Mouse (Mus musculus) c-Kit-positive CD71-positive TER-119-negative erythroid progenitor cells, embryonic 14.5 days (primary cell): ENCODE data around the gene Cdr2l.

Experiments used
- DNase-seq: peaks from one replicate; pipeline ENCODE4 v3.0.0-alpha.2; 2013; ENCODE audit warnings: low read depth

The Cdr2l gene

DNA sequence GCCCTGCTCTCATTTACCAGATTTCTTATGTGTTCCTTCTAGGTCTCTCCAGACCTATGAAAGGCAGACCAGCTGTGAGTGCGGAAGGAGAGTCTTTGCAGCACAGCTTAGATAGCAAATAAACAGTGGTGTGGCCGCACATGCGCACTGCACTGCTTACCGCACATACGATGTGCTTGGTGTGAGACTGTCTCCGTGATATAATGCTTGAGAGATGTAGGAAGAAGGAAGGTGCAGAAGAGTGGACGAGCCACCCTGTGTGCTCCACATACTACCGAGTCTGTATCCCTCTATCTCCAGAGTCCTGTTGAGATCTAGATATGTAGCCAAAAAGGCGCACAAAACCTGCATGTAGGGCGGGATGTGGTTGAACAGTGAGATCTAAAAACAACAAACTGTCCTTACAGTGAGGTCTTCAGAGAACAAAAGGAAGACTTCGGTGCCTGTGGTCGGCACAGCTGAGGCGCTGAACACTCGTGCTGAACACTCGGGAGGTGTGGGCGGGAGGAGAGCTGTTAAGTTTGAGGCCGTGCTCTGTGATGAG is 25.2 kb downstream of the Cdr2l start:
- no peak for DNase-seq

DNA sequence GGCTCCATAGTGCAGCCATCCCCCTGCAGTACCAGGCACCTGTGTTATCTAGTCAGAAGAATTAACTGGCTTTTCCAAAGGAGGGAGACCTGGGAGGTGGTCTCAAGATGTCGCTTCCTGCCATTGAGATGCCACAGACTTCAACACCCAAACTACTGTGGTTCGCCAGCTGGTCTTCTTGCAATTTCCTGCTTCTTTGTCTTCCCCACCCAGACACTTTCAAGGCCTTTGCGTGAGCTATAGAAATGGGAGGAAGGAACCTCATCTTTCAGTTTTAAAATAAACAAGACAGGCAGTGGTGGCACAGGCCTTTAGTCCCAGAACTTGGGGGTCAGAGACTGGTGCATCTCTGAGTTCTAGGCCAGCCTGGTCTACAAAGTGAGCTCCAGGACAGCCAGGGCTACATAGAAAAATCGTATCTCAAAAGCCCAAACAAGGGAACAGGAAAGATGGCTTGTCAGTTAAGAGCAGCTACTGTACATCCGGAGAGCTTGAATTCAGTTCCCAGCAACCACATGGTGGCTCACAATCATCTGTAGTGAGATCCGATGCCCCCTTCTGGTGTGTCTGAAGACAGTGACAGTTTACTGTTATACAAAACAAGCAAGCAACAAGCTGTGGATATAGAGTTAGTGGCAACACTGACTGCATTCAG is 26.7 kb downstream of the Cdr2l start:
- DNase-seq = no peak

DNA sequence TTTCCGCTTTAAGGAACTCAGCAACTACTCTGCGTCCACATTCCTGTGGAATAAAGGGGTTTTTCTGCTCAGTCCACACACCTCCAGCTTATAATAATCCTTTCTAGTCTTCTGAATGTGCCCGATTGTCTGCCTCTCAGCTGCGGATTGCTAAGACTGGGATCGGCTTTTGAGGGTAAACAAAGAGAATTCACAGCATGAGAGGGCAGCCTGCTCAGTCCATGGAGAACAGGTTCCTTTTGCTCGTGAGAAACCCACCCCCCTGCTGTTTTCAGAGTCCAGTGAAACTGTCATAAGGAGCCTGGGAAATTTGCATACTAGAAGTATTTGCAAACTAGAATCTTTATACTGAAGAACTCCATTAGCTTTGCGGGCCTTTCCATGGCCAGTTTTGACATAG is 27.8 kb downstream of the Cdr2l start:
- no peak for DNase-seq

DNA sequence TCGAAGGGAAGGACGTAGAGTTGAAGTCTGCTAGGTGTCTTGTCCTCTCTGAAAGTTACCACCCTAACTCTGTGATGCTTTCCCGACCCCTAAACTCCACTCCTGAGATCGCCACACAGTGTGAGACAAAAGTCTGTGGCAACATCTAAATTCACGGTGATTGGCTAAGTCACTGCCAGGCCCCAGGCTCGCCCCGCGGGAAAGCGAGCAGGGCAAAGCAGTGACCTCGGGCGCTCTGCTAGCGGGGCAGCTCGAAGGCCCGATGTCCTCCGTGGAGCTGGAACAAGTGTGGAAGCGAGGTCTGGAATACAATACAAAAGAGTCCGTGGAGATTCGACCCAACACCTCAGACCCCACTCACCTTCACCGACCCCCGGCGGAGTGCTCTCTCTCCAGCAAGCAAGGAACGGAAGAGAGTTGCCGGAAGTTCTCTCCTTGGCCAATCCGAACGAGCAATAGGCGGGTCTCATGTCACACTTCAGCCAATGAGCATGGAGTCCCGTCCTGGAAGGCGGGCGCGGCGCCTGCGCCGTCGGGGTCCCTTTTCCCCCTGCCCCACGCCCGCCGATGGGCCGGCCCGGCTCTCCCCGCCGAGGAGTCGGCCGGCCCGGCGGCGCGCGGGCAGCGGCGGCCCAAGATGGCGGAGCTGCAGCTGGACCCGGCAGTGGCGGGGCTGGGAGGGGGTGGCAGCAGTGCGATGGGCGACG is 38.0 kb downstream of the Cdr2l start, which contains the start of the genes Atp5h and Kctd2:
Gene Atp5h, minus strand, starts transcription at position 432 of the 707 bp plus-strand sequence.
Gene Kctd2, plus strand, starts transcription at position 598 of the 707 bp plus-strand sequence.
- peak; percentile 93 for DNase-seq

DNA sequence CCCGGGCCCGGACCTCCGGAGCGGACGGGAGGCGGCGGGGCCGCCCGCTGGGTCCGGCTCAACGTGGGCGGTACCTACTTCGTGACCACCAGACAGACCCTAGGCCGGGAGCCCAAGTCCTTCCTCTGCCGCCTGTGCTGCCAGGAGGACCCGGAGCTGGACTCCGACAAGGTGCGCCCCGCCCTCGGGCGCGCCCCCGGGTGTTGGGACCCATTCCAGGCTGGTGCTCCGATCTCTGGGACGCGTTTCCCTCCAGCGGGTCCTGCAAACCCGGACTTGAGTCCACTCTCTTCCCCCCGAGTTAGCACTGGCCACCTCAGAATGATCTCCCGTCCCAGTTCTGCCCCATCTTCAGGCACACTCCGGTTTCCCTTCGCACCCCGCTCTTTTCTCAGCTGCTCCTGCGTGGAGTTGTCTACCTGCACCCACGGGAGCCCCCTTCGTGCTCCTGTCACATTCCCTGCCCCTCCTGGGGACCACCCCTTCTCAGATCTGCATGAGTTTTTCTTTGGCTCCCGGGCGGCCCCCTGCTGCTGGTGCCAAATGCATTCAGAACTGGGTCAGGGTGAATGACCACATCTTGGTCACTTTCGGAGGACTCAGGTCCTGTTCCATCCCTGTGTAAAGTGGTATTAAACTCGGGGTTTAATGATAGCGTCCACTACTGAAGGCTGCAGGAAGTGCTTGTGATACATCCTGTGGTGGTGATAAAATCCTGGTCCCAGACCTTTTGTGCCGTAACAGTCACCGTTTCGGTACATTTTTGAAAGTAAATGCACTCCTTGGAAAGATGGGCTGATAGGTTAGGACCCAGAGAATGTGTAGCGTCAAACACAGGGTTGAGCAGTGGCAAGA is 38.8 kb downstream of the Cdr2l start:
- DNase-seq = no peak

DNA sequence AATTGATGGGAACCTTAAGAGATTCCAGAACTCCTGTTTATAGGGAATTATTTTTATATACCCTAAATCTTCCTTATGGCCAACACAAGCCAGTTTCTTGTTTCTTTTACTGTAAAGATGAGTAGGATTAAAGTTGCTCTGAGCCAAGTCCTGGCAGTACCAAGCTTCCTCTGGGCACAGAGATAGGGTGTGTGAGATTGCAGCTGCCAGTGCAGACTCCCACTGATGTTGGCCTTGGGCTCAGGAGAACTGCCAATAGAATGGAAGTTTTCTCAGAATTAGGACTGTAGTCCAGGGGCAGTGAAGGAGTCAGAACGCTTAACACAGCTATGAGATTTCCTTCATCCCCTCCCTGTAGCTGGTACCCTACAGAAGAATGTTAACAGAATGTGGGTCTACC is 39.6 kb downstream of the Cdr2l start:
- DNase-seq = no peak

DNA sequence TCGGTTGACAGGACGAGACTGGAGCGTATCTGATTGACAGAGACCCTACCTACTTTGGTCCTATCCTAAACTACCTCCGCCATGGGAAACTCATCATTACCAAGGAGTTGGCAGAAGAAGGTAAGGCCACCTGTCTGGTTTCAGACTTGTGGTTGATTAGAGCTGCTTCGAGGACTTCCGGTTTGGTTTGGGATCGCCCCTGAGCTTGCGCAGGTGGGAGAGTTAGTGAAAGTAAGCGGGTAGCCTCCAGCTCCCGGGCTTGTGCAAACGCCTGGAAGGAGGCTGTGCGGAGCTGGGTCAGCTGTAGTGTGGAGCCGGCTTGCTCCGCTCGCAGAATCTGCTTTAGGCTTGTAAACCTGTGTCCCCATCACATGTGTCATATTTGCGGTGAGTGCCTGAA is 40.3 kb downstream of the Cdr2l start:
- DNase-seq = no peak

DNA sequence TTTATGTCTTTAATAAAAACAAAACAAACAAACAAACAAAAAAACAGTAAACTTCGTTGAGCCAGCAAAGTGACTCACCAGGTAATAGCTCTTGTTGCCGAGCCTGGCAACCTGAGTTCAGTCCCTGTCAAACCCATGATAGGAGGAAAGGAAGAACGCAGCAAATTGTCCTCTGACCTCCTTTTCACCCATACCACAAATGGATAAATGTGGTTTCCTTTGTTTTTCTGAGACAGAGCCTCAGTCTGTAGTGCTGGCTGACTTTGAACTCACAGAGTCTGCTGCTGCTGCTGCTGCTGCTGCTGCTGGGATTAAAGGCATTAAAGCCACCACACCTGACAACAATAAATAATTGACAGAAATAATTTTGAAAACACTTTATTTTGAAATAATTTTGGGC is 41.4 kb downstream of the Cdr2l start:
- DNase-seq = no peak

DNA sequence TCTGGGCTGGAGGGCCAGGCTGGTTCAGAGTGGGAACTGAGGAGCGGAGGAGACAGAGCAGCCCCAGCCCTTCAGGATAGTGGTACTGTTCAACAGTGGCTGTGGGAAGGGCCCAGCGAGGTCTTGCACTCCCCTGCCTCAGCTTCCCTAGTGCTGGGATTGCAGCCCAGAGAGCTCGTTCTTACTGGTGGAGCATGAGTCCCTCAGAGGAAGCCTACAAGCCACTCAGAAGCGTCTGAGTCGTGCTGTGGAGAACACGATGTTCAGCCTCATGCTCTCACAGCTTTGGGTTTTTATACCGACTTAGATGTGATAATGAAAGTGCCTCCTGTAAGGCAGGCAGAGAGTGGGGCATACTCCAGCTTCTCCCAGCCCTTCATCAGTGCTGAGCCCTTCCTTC is 43.0 kb downstream of the Cdr2l start:
- DNase-seq = no peak

DNA sequence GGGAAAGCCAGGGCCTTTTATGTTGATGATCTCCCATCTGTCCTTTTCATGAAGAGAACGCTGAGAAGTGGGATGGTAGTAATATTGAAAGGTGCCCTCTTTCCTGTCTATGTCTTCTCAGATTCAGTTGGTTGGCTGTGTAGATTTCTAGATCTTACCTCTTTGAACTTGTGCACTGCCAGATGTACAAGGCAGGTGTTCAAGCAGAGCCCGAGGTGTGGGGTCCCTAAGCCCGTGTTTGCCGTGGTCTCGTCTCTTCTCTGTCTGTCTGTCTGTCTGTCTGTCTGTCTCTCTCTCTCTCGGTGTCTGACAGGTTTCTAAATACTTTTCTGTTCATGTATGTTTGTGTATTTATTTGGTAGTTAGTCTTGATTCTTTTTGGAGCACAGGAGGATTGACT is 44.0 kb downstream of the Cdr2l start:
- no peak for DNase-seq

DNA sequence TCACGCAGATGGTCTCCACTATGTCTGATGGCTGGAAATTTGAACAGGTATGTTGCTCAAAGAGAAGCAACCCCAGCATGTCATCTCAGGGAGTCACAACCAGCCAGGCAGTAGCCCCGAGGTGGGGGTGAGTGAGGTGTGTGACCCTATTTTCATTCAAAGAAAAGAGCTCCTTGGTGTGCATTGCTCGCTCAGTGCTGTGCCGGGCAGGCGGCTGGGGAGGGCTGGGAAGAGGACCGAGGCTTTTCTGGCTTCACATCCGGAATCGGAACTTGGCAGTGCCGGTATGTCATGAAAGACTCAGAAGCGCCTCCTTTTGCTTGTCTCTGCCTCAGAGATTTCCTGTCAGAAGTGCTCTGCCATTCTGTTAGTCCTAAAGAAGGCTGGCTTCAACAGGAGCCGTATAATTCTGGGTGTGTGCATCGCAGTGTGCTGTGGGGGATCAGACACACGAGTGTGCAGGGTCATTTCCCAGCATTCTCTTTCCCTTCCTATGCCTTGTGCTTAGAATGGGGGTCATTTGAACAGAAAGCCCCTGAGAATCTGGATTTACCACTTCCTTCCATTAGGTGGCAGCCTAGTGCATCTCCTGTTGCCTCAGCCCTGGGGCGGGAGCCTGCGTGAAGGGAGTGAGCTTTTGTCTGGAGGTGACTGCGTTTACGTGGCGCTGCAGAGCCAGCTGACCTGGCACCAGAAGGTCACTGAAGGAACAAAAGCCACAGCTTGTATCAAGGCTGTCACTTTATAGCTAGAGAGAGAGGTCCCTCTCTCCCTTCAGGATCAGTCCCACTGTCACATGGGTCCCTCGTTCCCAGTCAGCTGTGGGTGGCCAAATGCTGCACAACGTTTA is 46.0 kb downstream of the Cdr2l start:
- peak; percentile 58 for DNase-seq

DNA sequence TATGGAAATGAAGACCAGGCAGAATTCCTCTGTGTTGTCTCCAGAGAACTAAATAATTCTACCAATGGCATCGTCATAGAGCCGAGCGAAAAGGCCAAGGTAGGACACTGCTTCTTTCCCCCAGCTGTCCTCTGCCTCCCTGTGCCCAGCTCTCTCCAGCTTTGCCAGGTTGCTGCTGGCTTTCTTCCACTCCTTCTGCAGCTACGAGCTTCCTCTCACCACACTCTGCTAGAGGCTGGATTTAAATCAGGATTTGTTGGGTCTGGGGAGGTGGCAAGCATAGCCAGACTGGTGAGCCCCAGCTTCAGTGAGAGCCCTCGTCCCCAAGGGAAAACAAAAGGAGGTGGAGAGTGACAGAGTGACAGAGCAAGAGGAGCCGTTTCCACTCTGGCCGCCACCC is 47.6 kb downstream of the Cdr2l start:
- no peak for DNase-seq

DNA sequence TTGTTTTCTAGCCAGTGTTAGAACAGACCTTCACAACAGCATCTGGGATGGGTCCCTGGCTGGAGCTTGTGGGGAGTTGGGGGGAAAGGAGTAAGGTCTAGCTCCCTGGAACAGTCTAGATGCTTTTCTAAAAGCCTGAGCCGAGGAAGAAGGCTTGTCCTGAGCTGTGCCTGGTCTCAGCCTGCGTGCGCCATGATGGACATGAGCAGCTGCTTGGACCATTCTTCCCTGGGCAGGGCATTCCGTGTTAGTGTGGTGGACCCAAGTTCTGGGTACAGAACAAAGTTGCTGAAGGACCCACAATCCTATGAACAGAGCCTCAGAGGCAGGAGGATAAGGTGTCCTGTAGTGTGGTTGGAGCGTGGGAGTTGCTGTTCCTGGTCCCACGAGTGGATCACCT is 48.8 kb downstream of the Cdr2l start:
- DNase-seq = no peak

DNA sequence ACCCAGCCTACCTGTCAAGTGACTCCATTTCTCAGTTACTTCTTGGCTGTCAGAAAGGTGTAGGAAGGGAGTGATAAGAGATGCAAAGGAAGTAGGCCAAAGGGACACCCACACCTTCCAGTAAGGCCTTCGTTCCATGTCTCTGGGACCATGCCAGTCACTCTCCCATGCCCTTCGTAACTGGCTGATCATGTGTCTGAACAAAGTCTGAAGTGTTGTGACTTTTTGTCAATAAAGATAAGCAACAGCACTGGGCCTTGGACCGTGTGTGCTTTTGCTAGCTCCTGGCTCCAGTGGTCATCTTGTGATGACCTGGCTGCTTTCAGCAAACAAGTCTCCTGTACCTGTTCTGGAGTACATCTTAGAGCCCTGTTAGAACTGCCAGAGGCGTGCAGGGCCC is 51.1 kb downstream of the Cdr2l start:
- no peak for DNase-seq

DNA sequence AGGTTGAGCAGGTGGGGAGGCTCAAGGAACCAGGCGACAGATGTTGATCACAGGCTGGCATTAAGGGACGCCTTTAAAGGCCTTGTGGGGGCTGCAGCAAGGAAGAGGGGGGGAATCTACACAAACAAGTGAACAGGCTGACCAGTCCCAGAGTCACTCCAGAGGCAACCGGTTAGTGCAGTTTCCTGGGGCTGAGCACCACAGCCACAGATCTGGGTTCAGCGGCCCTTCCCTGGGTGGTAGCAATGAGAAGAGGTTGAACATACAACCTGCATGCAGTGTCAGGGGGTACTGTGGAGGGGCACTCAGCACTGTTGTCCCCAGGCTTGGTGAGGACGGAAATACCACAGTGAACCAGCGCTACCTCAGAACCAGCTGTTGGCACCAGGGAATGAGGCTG is 51.6 kb downstream of the Cdr2l start:
- no peak for DNase-seq

DNA sequence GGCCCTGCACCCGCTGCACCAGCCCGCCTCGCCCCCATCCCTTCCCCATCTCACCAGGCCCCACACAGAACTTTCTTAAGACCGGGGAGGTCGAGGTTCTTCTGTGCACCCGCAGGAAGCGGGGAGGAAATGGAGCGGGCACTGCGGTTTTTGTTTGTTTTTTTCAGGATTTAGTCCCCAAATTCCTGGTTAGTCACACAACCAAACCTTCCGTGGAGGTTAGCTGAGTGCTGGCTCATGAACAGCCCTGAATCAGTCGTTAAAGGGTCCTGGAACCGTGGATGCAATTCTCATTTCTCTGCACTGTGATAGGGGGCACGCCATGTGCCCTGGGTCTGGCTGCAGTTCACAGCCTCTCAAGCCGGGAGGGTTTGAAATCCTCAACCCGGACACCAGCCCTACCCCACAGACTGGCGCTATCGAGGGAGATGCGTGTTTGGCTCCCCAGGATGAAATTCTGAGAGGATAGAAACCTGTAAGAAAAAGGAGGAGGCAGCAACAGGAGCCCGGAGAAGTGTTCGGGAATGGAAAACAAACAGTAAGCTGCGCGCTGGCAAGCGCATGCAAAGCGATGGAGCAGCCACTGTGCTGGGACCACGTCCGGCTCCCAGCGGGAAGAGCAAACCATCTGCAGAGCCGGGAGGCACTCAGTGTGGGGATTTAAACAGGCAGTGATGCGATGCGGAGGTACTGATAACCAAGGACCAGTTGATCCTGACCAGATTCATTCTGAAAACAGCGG is 54.1 kb downstream of the Cdr2l start:
- DNase-seq = no peak

DNA sequence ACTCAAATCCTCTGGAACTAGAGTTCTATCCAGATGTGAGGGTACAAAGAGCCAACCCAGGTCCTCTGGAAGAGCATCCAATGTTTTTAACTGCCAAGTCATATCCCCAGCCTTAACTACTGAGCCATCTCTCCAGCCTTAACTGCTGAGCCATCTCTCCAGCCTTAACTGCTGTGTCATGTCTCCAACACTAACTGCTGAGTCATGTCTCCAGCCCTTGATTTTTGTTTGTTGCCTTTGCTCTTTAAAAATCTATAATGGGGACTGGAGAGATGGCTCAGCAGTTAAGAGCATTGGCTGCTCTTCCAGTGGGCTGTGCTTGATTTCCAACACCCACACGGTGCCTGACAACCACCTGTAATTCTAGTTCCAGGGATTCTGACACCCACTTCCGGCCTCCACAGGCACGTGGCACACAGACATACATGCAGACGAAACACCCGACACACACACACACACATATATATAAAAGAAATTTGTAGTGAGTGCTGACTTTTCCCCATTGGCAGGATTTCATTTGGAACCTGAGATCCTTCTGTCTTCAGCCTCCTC is 55.9 kb downstream of the Cdr2l start:
- DNase-seq = no peak

DNA sequence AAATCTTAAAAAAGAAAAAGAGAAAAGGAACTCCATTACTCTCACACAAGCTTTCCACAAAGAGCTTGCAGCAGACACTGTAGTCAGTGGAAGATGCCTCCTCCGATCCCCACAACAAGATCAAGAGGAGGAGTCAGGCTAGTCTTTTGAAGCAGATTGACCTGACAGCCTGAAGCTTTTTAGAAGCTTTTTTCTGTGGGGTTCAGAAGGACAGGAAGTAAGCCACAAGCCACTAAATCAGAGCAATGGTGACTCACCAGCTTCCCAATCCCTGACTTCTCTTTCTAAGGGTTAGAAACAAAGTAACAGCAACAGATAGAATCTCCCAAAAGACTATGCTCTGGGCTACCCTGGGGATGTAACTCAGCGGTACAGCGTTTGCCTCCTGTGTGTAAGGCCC is 57.6 kb downstream of the Cdr2l start:
- DNase-seq = no peak

DNA sequence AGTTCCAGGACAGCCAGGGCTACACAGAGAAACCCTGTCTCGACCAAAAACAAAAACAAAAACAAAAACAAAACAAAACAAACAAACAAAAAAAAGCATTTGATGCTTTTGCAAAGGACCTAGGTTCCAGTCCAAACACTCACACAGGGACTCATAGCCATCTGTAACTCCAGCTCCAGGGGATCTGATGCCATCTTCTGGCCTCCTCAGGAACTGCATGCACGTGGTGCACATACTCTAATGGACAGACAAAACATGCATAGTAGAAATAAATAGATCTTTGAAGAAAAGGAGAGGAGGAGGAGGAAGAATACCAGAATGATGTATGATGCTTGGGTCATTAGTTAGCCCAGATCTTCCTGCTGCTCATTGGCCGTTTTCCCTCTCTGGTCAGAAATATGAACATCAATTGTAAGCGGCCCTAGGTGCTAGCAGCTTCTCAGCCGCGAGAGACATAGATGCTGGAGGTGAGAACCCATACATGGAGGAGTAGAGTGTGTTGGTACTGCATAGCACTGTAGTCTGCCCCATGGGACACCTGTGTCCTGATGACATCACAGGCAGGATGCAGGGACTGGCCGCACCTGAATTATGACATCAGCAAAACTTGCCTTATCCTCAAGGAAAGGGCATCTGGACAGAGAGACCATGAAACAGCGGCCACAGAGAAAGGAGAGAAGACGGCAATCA is 58.3 kb downstream of the Cdr2l start, which contains the start of gene Trim80:
Gene Trim80, plus strand, starts transcription at position 640 of the 690 bp plus-strand sequence.
- DNase-seq = no peak

DNA sequence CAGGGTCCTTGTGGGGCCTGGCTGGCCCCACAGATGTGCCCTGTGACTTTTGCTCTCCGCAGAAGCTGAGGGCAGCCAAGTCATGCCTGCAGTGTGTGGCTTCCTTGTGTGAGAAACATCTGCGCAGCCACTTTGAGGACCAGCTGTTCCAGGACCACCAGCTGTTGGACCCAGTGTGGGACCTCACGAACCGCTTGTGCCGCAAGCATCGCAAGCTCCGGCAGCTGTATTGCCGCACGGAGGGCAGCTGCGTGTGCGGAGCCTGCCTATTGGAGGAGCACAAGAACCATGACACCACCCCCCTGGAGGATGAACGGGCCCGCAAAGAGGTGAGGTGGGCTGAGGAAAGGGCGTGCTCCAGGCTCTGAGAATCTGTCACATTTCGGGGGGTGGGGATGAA is 59.7 kb downstream of the Cdr2l start:
- no peak for DNase-seq
